Mouse (Mus musculus): ENCODE measurements at regions not wholly inside any gene's neighbourhood (a gene's known extent, or its start where the extent isn't known, plus 50 kb on each side); places are given as distances from the start of the nearest gene placed in this dataset.

GRCm38 (mm10) chr4:9048817-9049216 lies 810.0 kb upstream of the Car8 start:
- WGBS: 93% methylated on average over 1 of the region's 1 CpGs
- H3K9me3 ChIP-seq (replicated peaks): no peaks in the 10 kb centered on the region

GRCm38 (mm10) chr4:9047151-9047550 lies 808.3 kb upstream of the Car8 start:
- H3K36me3 ChIP-seq: no peaks in the 10 kb centered on the region
- no peaks in the 10 kb centered on the region for H3K9me3 ChIP-seq (replicated peaks)
- H3K27ac ChIP-seq (replicated peaks): no peak overlapping the region
- H3K4me1 ChIP-seq: no peaks in the 10 kb centered on the region
- H3K27me3 ChIP-seq (replicated peaks): 0 out of 2 replicates have a peak, but pooled peaks cover 2% of the 10 kb centered on the region
- no peak for ATAC-seq (ENCODE audit: low FRiP score)
- no peak overlapping the region for H3K4me2 ChIP-seq
- no peak overlapping the region for H3K9ac ChIP-seq (replicated peaks)
- no peak overlapping the region for H3K4me3 ChIP-seq (replicated peaks)
- WGBS: 81% methylated on average over 4 of the region's 4 CpGs

More at GRCm38 (mm10) chr4:9048817-9049216, 810.0 kb upstream of the Car8 start:
- Histone ChIP-seq H3K9ac (replicated peaks) (no peak overlapping the region), H3K4me3 (replicated peaks) (no peak overlapping the region), H3K27ac (replicated peaks) (no peak overlapping the region), H3K27me3 (replicated peaks) (0 out of 2 replicates have a peak, but pooled peaks cover 2% of the 10 kb centered on the region), H3K4me2 (no peak overlapping the region), H3K36me3 (no peaks in the 10 kb centered on the region), H3K4me1 (no peaks in the 10 kb centered on the region)
- no peak for ATAC-seq (ENCODE audit: low FRiP score)

- Histone ChIP-seq H3K4me3 (replicated peaks) (no peak overlapping the region), H3K4me2 (no peak overlapping the region), H3K4me1 (no peaks in the 10 kb centered on the region), H3K9ac (replicated peaks) (no peak overlapping the region), H3K27me3 (replicated peaks) (0 out of 2 replicates have a peak, but pooled peaks cover 2% of the 10 kb centered on the region), H3K9me3 (replicated peaks) (no peaks in the 10 kb centered on the region), H3K27ac (replicated peaks) (no peak overlapping the region), H3K36me3 (no peaks in the 10 kb centered on the region)
- 92% methylated on average over 14 of the region's 14 CpGs for WGBS
- no peak for ATAC-seq (ENCODE audit: low FRiP score)
These were observed 807.6 kb upstream of the Car8 start for GRCm38 (mm10) chr4:9046436-9046835.

GRCm38 (mm10) chr4:9046030-9046429 lies 807.2 kb upstream of the Car8 start:
- Histone ChIP-seq H3K36me3 (no peaks in the 10 kb centered on the region), H3K4me3 (replicated peaks) (no peak overlapping the region), H3K27ac (replicated peaks) (no peak overlapping the region), H3K9ac (replicated peaks) (no peak overlapping the region), H3K4me2 (no peak overlapping the region), H3K9me3 (replicated peaks) (no peaks in the 10 kb centered on the region), H3K27me3 (replicated peaks) (0 out of 2 replicates have a peak, but pooled peaks cover 2% of the 10 kb centered on the region), H3K4me1 (no peaks in the 10 kb centered on the region)
- 80% methylated on average over 4 of the region's 4 CpGs for WGBS
- ATAC-seq (ENCODE audit: low FRiP score): no peak

GRCm38 (mm10) chr4:9036005-9036404 lies 797.2 kb upstream of the Car8 start:
- no peak overlapping the region for H3K27ac ChIP-seq (replicated peaks)
- no peak for ATAC-seq (ENCODE audit: low FRiP score)
- 0 out of 2 replicates have a peak, but pooled peaks cover 4% of the 10 kb centered on the region for H3K4me1 ChIP-seq
- no peak overlapping the region for H3K4me2 ChIP-seq
- WGBS: 92% methylated on average over 4 of the region's 4 CpGs
- H3K9ac ChIP-seq (replicated peaks): no peak overlapping the region
- H3K27me3 ChIP-seq (replicated peaks): no peaks in the 10 kb centered on the region
- no peak overlapping the region for H3K4me3 ChIP-seq (replicated peaks)
- no peaks in the 10 kb centered on the region for H3K36me3 ChIP-seq
- H3K9me3 ChIP-seq (replicated peaks): no peaks in the 10 kb centered on the region

GRCm38 (mm10) chr4:9035350-9035749 lies 796.5 kb upstream of the Car8 start:
- Histone ChIP-seq H3K4me1 (0 out of 2 replicates have a peak, but pooled peaks cover 4% of the 10 kb centered on the region), H3K27me3 (replicated peaks) (no peaks in the 10 kb centered on the region), H3K27ac (replicated peaks) (no peak overlapping the region), H3K4me3 (replicated peaks) (no peak overlapping the region), H3K9me3 (replicated peaks) (no peaks in the 10 kb centered on the region), H3K9ac (replicated peaks) (no peak overlapping the region), H3K36me3 (no peaks in the 10 kb centered on the region), H3K4me2 (no peak overlapping the region)
- ATAC-seq (ENCODE audit: low FRiP score): no peak
- WGBS: 69% methylated on average over 4 of the region's 4 CpGs

GRCm38 (mm10) chr4:9034280-9034679 lies 795.4 kb upstream of the Car8 start:
- Histone ChIP-seq H3K27me3 (replicated peaks) (0 out of 2 replicates have a peak, but pooled peaks cover 2% of the 10 kb centered on the region), H3K36me3 (no peaks in the 10 kb centered on the region), H3K4me1 (0 out of 2 replicates have a peak, but pooled peaks cover 4% of the 10 kb centered on the region), H3K4me3 (replicated peaks) (no peak overlapping the region), H3K9ac (replicated peaks) (no peak overlapping the region), H3K9me3 (replicated peaks) (no peaks in the 10 kb centered on the region), H3K4me2 (no peak overlapping the region), H3K27ac (replicated peaks) (no peak overlapping the region)
- ATAC-seq (ENCODE audit: low FRiP score): no peak
- WGBS: 50% methylated on average over 4 of the region's 4 CpGs

- no peaks in the 10 kb centered on the region for H3K36me3 ChIP-seq
- no peak overlapping the region for H3K4me3 ChIP-seq (replicated peaks)
- H3K4me2 ChIP-seq: no peak overlapping the region
- H3K4me1 ChIP-seq: peaks cover 14% of the 10 kb centered on the region
- ATAC-seq (ENCODE audit: low FRiP score): no peak
- H3K9me3 ChIP-seq (replicated peaks): no peaks in the 10 kb centered on the region
- 0 out of 2 replicates have a peak, but pooled peaks cover 2% of the 10 kb centered on the region for H3K27me3 ChIP-seq (replicated peaks)
- H3K9ac ChIP-seq (replicated peaks): no peak overlapping the region
- 92% methylated on average over 6 of the region's 6 CpGs for WGBS
- no peak overlapping the region for H3K27ac ChIP-seq (replicated peaks)
These were observed 794.3 kb upstream of the Car8 start for GRCm38 (mm10) chr4:9033106-9033642.

GRCm38 (mm10) chr4:9031634-9032033 lies 792.8 kb upstream of the Car8 start:
- H3K9me3 ChIP-seq (replicated peaks): no peaks in the 10 kb centered on the region
- no peak overlapping the region for H3K27ac ChIP-seq (replicated peaks)
- 46% methylated on average over 6 of the region's 6 CpGs for WGBS
- no peak overlapping the region for H3K4me2 ChIP-seq
- H3K27me3 ChIP-seq (replicated peaks): 0 out of 2 replicates have a peak, but pooled peaks cover 2% of the 10 kb centered on the region
- no peak for ATAC-seq (ENCODE audit: low FRiP score)
- peaks cover 26% of the 10 kb centered on the region for H3K4me1 ChIP-seq
- no peaks in the 10 kb centered on the region for H3K36me3 ChIP-seq
- no peak overlapping the region for H3K9ac ChIP-seq (replicated peaks)
- H3K4me3 ChIP-seq (replicated peaks): no peak overlapping the region

- Histone ChIP-seq H3K9ac (replicated peaks) (no peak overlapping the region), H3K36me3 (no peaks in the 10 kb centered on the region), H3K9me3 (replicated peaks) (no peaks in the 10 kb centered on the region), H3K4me1 (peaks cover 29% of the 10 kb centered on the region), H3K27ac (replicated peaks) (no peak overlapping the region), H3K4me2 (peak overlapping the region; percentile 92), H3K4me3 (replicated peaks) (peak overlapping the region; percentile 43), H3K27me3 (replicated peaks) (0 out of 2 replicates have a peak, but pooled peaks cover 2% of the 10 kb centered on the region)
- 22% methylated on average over 6 of the region's 6 CpGs for WGBS
- ATAC-seq (ENCODE audit: low FRiP score): no peak
These were observed 790.1 kb upstream of the Car8 start for GRCm38 (mm10) chr4:9028946-9029345.

GRCm38 (mm10) chr4:9028475-9028874 lies 789.6 kb upstream of the Car8 start:
- Histone ChIP-seq H3K27ac (replicated peaks) (peak overlapping the region; percentile 60; the same call in 1 of the 2 replicates), H3K9me3 (replicated peaks) (no peaks in the 10 kb centered on the region), H3K27me3 (replicated peaks) (0 out of 2 replicates have a peak, but pooled peaks cover 2% of the 10 kb centered on the region), H3K4me1 (peaks cover 29% of the 10 kb centered on the region), H3K4me2 (peak overlapping the region; percentile 92), H3K9ac (replicated peaks) (peak overlapping the region; percentile 53), H3K4me3 (replicated peaks) (peak overlapping the region; percentile 43), H3K36me3 (no peaks in the 10 kb centered on the region)
- peak; percentile 33; the same call in 1 of the 2 replicates for ATAC-seq (ENCODE audit: low FRiP score)
- WGBS: 1% methylated on average over 12 of the region's 12 CpGs

GRCm38 (mm10) chr4:9027798-9028404 lies 789.1 kb upstream of the Car8 start:
- peak overlapping the region; percentile 92 for H3K4me2 ChIP-seq
- H3K4me1 ChIP-seq: peaks cover 29% of the 10 kb centered on the region
- H3K4me3 ChIP-seq (replicated peaks): peak overlapping the region; percentile 43
- H3K27me3 ChIP-seq (replicated peaks): 0 out of 2 replicates have a peak, but pooled peaks cover 2% of the 10 kb centered on the region
- under 1% methylated on average over 30 of the region's 30 CpGs for WGBS
- no peaks in the 10 kb centered on the region for H3K36me3 ChIP-seq
- H3K9ac ChIP-seq (replicated peaks): peak overlapping the region; percentile 53
- peak overlapping the region; percentile 60; the same call in 1 of the 2 replicates for H3K27ac ChIP-seq (replicated peaks)
- no peaks in the 10 kb centered on the region for H3K9me3 ChIP-seq (replicated peaks)
- peak; percentile 93 for ATAC-seq (ENCODE audit: low FRiP score)
